Mouse (Mus musculus) forebrain, embryonic 15.5 days (tissue): ENCODE data around the gene Sh3pxd2a. TPM values are rescaled to one million over a fixed set of nuclear protein-coding genes. Genes with fewer than 3 reads are reported as not detected.
A peak's percentile ranks its signal among the peaks of the same experiment; 100 is the strongest.

Experiments used
- ATAC-seq: fragments of 200-750 bp; cut with Nextera tagmentation; replicated peaks from 2 replicates; pipeline ENCODE4 v1.8.0; 2017; ENCODE audit warnings: mild to moderate bottlenecking, moderate TSS enrichment, moderate library complexity
- H3K27ac ChIP-seq: fragments of 300-500 bp; sonication (generic); replicated peaks from 2 replicates; pipeline ENCODE4 v1.5.1; 2015; ENCODE audit warnings: mild to moderate bottlenecking, inconsistent platforms
- H3K27me3 ChIP-seq: fragments of 300-500 bp; sonication (generic); 2 replicates; pipeline ENCODE4 v1.6.1; 2015; ENCODE audit warnings: inconsistent platforms
- H3K36me3 ChIP-seq: fragments of 300-500 bp; sonication (generic); 2 replicates; pipeline ENCODE4 v1.6.1; 2015; ENCODE audit warnings: mild to moderate bottlenecking, inconsistent platforms
- H3K4me1 ChIP-seq: fragments of 300-500 bp; sonication (generic); 2 replicates; pipeline ENCODE4 v1.6.1; 2015; ENCODE audit warnings: inconsistent platforms
- H3K4me2 ChIP-seq: fragments of 300-500 bp; sonication (generic); replicated peaks from 2 replicates; pipeline ENCODE4 v1.6.1; 2015; ENCODE audit warnings: mild to moderate bottlenecking, inconsistent platforms
- H3K4me3 ChIP-seq: fragments of 300-500 bp; sonication (generic); 2 replicates; pipeline ENCODE4 v1.5.1; 2015; ENCODE audit warnings: mild to moderate bottlenecking, inconsistent platforms
- H3K9ac ChIP-seq: fragments of 300-500 bp; sonication (generic); replicated peaks from 2 replicates; pipeline ENCODE4 v1.6.1; 2015; ENCODE audit warnings: mild to moderate bottlenecking, inconsistent platforms
- H3K9me3 ChIP-seq: fragments of 300-500 bp; sonication (generic); 2 replicates; pipeline ENCODE4 v1.6.1; 2016; ENCODE audit warnings: inconsistent platforms
- WGBS: fragments of 180-500 bp; shearing (Covaris S2); methylation state at CpG from one replicate; pipeline ENCODE4 v1.1.7; 2015; ENCODE audit warnings: mixed read lengths; 5-methylcytosine and 5-hydroxymethylcytosine counted together
- polyA plus RNA-seq: library from polyadenylated mRNA; unstranded; fragments of >200 nt; fragmentation: Nextera tagmentation; extraction: Ambion mirVana; gene quantifications from 2 replicates; pipeline ENCODE4 v1.2.1, GENCODE M21; 2015

Sh3pxd2a gene
- polyA plus RNA-seq, 1 experiment from 2014 or later: 2.0 TPM

DNA sequence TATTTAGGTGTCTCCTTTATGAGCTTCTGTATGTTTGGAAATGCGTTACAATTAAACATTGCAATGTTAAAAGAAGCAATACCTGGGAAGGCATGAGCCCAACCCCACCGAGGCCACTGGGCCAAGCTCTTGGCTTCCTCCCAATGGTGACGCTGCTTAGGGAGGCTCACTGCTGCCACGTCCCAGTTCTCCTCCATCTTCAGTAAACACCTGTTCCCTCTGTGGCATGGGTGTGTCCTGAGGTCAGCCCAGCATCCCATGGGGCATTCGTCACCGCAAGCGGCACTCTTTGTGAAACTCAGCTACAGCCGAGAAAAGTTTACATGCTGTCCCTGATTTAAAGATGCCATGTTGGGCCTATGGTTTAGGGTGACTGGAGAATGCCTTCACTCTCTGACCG is 23.4 kb upstream of the Sh3pxd2a start:
- H3K27me3 ChIP-seq: no peaks in the 10 kb centered on the region
- WGBS: 91% methylated on average over 9 of the region's 9 CpGs
- 0 out of 2 replicates have a peak, but pooled peaks cover 3% of the 10 kb centered on the region for H3K9me3 ChIP-seq
- no peak overlapping the region for H3K27ac ChIP-seq
- no peak overlapping the region for H3K4me3 ChIP-seq
- no peak overlapping the region for H3K4me2 ChIP-seq
- ATAC-seq: no peak
- no peaks in the 10 kb centered on the region for H3K36me3 ChIP-seq
- peaks cover 3% of the 10 kb centered on the region; the same call in 1 of the 2 replicates for H3K4me1 ChIP-seq
- H3K9ac ChIP-seq: no peak overlapping the region

DNA sequence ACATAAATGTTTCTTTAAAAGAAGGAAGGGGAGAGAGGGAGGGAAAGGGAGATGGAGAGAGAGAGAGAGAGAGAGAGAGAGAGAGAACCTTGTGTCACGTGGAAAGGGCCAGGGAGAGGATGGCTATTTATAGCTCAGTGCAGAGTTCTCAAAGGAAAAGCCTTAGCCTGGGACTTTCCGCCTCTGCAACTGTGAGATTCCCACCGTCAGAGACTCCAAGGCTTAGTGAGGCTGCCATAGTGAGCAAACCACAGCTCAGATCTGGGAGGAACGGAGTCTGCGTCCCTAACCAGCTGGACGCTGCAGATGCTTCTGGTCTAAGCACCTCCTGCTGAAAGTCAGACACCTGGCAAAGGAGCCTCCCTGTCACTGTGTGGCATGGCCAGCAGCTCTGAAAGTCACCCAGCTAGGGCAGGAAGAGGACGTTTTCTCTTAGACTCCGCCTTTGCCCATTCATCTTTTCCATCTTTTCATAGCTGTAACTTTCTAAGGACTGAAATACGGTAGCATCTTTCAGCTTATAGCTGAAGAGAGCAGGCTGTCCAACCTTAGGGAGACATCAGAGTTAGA is 21.9 kb upstream of the Sh3pxd2a start:
- ATAC-seq: no peak
- 0 out of 2 replicates have a peak, but pooled peaks cover 3% of the 10 kb centered on the region for H3K9me3 ChIP-seq
- 43% methylated on average over 9 of the region's 9 CpGs for WGBS

DNA sequence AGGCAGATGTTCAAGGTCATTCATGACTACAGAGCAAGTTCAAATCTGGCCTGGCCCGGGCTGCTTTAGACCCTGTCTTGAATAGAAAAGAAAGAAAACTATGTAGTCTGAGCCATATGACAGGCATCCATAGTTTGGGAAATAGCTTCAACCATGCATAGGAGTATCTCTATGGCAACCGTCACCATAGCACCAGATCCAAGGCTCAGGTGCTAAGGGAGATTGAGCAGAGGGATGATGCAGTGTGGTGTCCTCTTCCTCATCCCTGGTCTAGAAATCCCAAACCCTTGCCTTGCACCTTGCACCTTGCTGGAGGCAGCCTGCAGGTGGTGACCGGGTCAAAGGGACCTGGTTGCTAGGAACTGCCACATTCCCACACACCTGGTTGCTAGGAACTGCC is 19.9 kb upstream of the Sh3pxd2a start:
- Histone ChIP-seq H3K4me2 (no peak overlapping the region), H3K4me1 (no peaks in the 10 kb centered on the region), H3K9me3 (0 out of 2 replicates have a peak, but pooled peaks cover under 1% of the 10 kb centered on the region), H3K27ac (no peak overlapping the region), H3K9ac (no peak overlapping the region), H3K27me3 (no peaks in the 10 kb centered on the region), H3K36me3 (no peaks in the 10 kb centered on the region), H3K4me3 (no peak overlapping the region)
- 82% methylated on average over 3 of the region's 3 CpGs for WGBS
- peak; percentile 75 for ATAC-seq

More for the DNA sequence above, 21.9 kb upstream of the Sh3pxd2a start:
- H3K4me1 ChIP-seq: no peaks in the 10 kb centered on the region
- no peak overlapping the region for H3K9ac ChIP-seq
- no peak overlapping the region for H3K4me2 ChIP-seq
- H3K36me3 ChIP-seq: no peaks in the 10 kb centered on the region
- H3K27me3 ChIP-seq: no peaks in the 10 kb centered on the region
- no peak overlapping the region for H3K27ac ChIP-seq
- H3K4me3 ChIP-seq: no peak overlapping the region

DNA sequence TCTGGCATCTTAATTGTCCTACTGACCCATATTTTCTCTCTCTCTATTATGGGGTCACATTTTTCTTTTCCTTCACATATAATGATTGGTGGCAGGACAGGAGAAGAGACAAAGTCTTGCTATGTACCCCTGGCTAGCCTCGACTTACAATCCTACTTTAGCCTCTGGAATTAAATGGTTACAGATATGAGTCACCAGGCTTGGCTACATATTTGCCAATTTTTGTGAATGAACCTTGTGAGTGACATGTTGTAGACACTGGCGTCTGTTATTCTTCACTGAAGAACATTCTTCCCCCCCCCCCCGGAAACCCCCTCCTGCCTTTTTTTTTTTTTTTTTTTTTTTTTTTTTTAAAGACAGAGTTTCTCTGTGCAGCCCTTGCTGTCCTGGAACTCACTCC is 19.1 kb upstream of the Sh3pxd2a start:
- H3K27ac ChIP-seq: no peak overlapping the region
- H3K9me3 ChIP-seq: no peaks in the 10 kb centered on the region
- no peak overlapping the region for H3K4me3 ChIP-seq
- no peaks in the 10 kb centered on the region for H3K27me3 ChIP-seq
- no peaks in the 10 kb centered on the region for H3K4me1 ChIP-seq
- WGBS: 75% methylated on average over 3 of the region's 3 CpGs
- H3K9ac ChIP-seq: no peak overlapping the region
- H3K36me3 ChIP-seq: no peaks in the 10 kb centered on the region
- H3K4me2 ChIP-seq: no peak overlapping the region
- no peak for ATAC-seq

DNA sequence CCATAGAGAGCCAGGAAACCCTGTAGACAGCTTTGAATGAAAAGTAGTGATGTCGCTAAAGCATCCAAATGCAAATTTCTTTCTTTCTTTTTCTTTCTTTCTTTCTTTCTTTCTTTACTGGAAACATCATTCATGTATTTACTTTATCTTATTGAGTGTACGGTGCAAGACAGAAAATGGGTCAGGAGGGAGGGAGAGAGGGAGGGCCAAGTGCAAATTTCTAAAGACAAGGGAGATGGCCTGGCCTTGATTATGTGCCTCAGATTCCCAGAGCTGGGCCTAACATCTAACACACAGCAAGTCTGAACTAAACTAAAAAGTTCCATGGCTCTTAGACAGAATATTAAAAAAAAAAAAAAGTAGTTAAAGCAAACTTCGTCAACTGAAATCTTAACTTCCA is 9.3 kb upstream of the Sh3pxd2a start:
- peak overlapping the region; percentile 68 for H3K27ac ChIP-seq
- H3K36me3 ChIP-seq: no peaks in the 10 kb centered on the region

DNA sequence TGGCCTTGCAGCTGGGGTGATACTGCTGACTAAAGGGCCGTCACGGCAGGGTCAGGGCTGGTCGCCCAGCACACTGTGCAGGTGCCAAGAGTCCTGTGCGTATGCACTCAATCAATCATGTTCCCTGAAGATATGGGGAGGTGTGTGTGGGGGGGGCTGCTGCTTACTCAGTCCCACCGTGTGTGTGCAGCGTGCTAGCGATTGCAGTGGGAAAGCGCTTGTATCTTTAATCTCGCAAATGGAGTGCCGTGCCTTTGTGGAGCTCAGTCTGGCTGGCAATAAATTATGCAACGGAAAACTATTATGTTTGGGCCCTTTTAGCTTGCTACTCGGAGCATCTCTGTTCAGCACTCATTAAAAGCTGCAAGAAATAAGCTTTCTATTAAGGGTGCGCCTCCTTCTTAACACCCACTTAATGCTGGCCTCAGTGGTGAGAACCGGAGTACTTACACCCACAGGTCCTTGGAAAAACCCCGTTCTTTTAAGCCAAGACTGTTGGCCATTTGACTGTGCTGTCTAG is 8.7 kb upstream of the Sh3pxd2a start:
- Histone ChIP-seq H3K4me3 (no peak overlapping the region), H3K36me3 (no peaks in the 10 kb centered on the region), H3K9ac (peak overlapping the region; percentile 24; the same call in 1 of the 2 replicates), H3K4me1 (peaks cover 14% of the 10 kb centered on the region), H3K9me3 (no peaks in the 10 kb centered on the region), H3K4me2 (peak overlapping the region; percentile 36), H3K27me3 (no peaks in the 10 kb centered on the region), H3K27ac (peak overlapping the region; percentile 68)
- ATAC-seq: peak; percentile 86
- WGBS: 7% methylated on average over 15 of the region's 15 CpGs

More for the DNA sequence above, 9.3 kb upstream of the Sh3pxd2a start:
- H3K9ac ChIP-seq: no peak overlapping the region
- no peak overlapping the region for H3K4me3 ChIP-seq
- peaks cover 14% of the 10 kb centered on the region for H3K4me1 ChIP-seq
- 27% methylated on average over 3 of the region's 3 CpGs for WGBS
- H3K9me3 ChIP-seq: no peaks in the 10 kb centered on the region
- H3K4me2 ChIP-seq: peak overlapping the region; percentile 36
- H3K27me3 ChIP-seq: no peaks in the 10 kb centered on the region
- peak; percentile 37 for ATAC-seq

DNA sequence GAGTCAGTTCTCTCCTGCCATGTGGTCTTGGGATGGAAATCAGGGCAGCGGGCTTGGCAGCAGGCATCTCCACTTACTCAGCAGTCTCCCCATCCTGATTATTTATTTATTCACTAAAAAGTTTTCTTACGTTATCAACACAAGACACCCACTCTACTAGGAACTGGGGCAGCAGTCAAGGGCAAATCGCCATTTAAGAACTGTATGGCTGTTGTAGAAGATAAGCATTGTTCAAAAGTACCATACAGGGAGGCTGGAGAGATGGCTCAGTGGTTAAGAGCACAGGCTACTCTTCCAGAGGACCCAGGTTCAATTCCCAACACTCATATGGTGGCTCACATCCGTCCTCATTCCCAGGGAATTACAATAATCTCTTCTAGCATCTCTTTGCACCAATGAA is 7.6 kb upstream of the Sh3pxd2a start:
- Histone ChIP-seq H3K4me3 (no peak overlapping the region), H3K9ac (no peak overlapping the region), H3K4me1 (peaks cover 14% of the 10 kb centered on the region), H3K27ac (no peak overlapping the region), H3K4me2 (no peak overlapping the region), H3K27me3 (no peaks in the 10 kb centered on the region), H3K36me3 (no peaks in the 10 kb centered on the region), H3K9me3 (no peaks in the 10 kb centered on the region)
- WGBS: 83% methylated on average over 4 of the region's 4 CpGs
- no peak for ATAC-seq

DNA sequence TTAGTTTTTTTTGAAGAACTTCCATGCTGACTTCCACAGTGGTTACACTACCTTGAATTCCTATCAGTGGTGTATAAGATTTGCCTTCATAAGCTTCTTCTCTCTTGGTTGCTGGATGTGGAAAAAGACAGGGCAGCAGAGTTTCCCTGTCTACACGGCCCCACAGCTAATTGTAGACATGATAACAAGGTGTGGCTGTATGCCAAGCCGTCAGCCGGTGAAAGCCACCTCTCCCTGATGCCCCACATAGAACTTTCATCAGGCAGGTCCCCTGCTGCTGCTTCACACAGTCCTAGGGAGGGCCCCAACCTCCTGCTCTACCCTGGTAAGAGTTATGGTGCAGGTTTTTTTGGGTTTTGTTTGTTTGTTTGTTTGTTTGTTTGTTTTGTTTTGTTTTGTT is 4.5 kb upstream of the Sh3pxd2a start:
- ATAC-seq: no peak
- Histone ChIP-seq H3K4me3 (no peak overlapping the region), H3K27me3 (no peaks in the 10 kb centered on the region), H3K9me3 (no peaks in the 10 kb centered on the region), H3K27ac (no peak overlapping the region), H3K4me1 (peaks cover 22% of the 10 kb centered on the region), H3K9ac (no peak overlapping the region), H3K36me3 (no peaks in the 10 kb centered on the region), H3K4me2 (no peak overlapping the region)
- WGBS: 37% methylated on average over 3 of the region's 3 CpGs

DNA sequence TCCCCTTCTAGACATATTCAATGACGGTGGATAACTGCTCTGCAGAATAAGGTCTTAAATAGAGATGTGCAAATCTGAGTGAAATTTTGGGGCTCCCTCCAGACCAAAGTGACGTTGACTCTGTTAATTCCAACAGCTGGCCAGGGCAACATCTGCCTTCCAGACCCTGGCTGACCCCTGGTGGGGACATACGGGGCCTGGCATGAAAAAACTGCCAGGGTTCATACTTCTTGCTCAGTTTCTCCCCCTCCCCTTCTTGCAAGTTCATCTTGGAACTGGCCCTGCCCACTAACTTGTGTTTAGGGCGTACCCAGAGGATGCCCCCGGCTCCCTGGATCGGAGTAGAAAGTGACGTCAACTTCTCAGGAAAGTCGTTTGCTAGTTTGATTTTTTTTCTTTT is 2.6 kb upstream of the Sh3pxd2a start:
- no peak overlapping the region for H3K9ac ChIP-seq
- H3K9me3 ChIP-seq: no peaks in the 10 kb centered on the region
- no peak overlapping the region for H3K4me2 ChIP-seq
- peaks cover 18% of the 10 kb centered on the region for H3K4me1 ChIP-seq
- no peaks in the 10 kb centered on the region for H3K36me3 ChIP-seq
- H3K27ac ChIP-seq: no peak overlapping the region
- ATAC-seq: no peak
- H3K27me3 ChIP-seq: no peaks in the 10 kb centered on the region
- no peak overlapping the region for H3K4me3 ChIP-seq
- WGBS: 79% methylated on average over 8 of the region's 8 CpGs

DNA sequence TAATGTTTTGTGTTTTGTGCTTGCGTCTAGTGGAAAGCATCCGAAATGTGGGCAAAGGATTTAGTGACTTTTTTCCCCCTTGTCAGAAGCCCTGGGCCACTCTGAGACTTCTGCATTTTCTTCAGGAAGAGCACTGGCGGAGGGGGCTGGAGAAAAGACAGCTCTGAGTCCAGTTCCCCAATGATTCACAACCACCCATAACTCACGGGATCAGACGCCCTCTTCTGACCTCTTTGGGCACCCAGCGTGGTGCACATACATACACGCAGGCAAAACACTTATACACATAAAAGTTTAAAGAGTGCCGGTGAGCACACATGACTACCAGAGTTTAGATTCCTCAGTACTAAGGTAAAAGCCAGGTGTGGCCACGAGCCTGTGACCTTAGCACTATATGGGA is 1.3 kb upstream of the Sh3pxd2a start:
- H3K36me3 ChIP-seq: no peaks in the 10 kb centered on the region
- WGBS: 68% methylated on average over 9 of the region's 9 CpGs
- no peak overlapping the region for H3K9ac ChIP-seq
- no peaks in the 10 kb centered on the region for H3K27me3 ChIP-seq
- no peaks in the 10 kb centered on the region for H3K9me3 ChIP-seq
- no peak for ATAC-seq
- H3K4me3 ChIP-seq: no peak overlapping the region
- no peak overlapping the region for H3K27ac ChIP-seq
- peaks cover 21% of the 10 kb centered on the region for H3K4me1 ChIP-seq
- H3K4me2 ChIP-seq: peak overlapping the region; percentile 84; the same call in 1 of the 2 replicates

DNA sequence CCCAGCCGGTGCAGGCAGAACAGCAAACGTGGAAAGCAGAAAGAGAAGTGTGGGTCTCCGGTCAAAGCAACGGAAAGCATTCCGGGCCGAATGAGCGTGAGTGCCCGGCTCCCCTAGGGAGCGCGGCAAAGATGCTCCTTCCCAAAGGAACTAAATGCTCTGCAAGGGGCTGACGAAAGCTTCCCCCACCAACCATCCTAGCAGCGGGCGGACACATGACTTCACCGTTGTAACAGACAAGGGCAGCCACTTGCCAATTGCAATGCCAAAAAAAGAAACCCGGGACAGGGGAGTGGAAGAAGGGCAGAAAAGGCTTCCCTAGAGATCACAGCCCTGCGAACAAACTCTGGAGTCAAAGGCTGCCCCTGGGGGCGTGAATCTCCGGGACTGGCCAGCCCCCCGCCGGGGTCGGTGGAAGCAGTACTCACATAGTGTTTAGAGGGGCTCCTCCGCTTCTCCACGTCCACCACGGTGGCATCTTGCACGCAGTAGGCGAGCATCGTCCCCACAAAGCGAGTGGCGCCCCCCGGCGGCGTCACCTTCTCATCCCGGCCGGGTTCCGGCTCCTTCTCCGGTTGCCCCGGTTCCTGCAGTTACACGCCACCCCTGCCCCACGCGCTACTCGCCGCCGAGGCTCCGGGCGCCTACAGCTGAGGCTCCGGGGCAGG is 431 bp downstream of the Sh3pxd2a start:
- peaks cover 26% of the 10 kb centered on the region for H3K4me1 ChIP-seq
- H3K4me3 ChIP-seq: peak overlapping the region; percentile 76
- H3K27me3 ChIP-seq: no peaks in the 10 kb centered on the region
- ATAC-seq: peak; percentile 73
- peak overlapping the region; percentile 84 for H3K4me2 ChIP-seq
- peak overlapping the region; percentile 79 for H3K9ac ChIP-seq
- H3K9me3 ChIP-seq: no peaks in the 10 kb centered on the region
- H3K27ac ChIP-seq: peak overlapping the region; percentile 67
- H3K36me3 ChIP-seq: no peaks in the 10 kb centered on the region
- WGBS: under 1% methylated on average over 46 of the region's 46 CpGs

DNA sequence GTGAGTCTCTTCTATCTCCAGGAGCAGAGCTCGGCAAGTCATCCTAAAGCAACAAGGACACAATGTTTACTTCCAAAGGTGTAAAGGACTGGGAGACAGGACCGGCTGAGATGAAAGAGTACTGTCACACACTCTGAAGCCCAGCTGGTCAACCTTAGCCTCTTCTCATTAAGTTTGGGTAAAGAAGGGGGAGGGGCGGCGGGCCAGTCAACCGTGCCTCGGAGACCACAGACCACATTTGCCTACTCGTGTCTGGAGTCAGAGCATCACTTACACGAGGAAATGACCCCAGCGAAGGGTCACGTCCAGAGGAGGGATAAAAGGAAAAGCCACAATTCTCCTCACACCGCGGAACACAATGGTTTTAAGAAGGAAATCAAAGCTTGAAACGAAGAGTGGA is 995 bp downstream of the Sh3pxd2a start:
- Histone ChIP-seq H3K4me1 (peaks cover 26% of the 10 kb centered on the region), H3K4me3 (peak overlapping the region; percentile 76), H3K9me3 (no peaks in the 10 kb centered on the region), H3K36me3 (no peaks in the 10 kb centered on the region), H3K27ac (no peak overlapping the region), H3K4me2 (peak overlapping the region; percentile 84), H3K9ac (peak overlapping the region; percentile 79), H3K27me3 (no peaks in the 10 kb centered on the region)
- under 1% methylated on average over 13 of the region's 13 CpGs for WGBS
- no peak for ATAC-seq
